Mouse (Mus musculus) embryo, embryonic 9.5 days (tissue): Measurements from ENCODE around the gene Rps6ka6.

ENCODE experiments used
- DNase-seq: peaks from one replicate; pipeline ENCODE4 v3.0.0-alpha.2; 2017; ENCODE audit errors: extremely low spot score

Rps6ka6 gene

GRCm38 (mm10) chrX:111537859-111538258 lies at the start of gene Rps6ka6:
Gene Rps6ka6, minus strand, starts transcription at chrX:111537959.
- DNase-seq: no peak

DNA sequence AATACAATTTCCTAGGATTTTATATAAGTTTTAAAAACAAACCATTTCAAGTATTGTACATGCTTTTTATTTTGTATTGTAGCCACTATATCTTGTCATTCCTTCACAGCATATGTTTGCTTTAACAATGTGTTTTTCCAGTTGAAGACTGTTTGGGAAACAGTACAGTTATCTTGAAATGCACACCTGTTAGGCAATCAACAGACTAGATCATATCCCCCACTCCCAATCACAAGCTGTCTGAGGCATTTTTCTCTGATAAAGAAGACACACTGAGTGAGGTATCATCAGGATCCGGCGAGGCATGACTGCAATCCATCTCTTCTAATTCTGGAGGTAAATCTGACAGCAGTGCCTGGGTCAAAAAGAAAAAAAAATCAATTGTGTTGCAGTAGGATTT lies 39.3 kb upstream of the Rps6ka6 start:
- no peak for DNase-seq

DNA sequence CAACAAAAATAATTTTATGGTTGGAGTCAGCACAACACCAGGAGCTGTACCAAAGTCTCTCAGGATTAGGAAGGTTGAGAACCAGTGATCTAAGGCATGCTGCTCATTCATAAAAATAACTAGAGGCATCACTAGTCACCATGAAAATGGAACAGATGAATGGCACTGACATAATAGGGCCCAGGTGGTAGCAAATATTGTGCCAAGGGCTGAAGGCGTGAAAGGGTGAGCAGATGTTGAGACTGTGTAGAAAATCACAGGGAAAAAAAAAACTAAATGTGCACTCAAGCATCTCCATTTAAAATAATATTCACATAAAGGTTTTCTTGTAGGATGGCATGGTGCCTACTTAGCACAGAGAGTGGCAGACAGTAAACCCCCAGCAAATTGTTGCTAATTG lies 19.6 kb downstream of the Rps6ka6 start:
- DNase-seq: no peak

- no peak for DNase-seq
Measured at GRCm38 (mm10) chrX:111463565-111464093, 74.1 kb downstream of the Rps6ka6 start.

DNA sequence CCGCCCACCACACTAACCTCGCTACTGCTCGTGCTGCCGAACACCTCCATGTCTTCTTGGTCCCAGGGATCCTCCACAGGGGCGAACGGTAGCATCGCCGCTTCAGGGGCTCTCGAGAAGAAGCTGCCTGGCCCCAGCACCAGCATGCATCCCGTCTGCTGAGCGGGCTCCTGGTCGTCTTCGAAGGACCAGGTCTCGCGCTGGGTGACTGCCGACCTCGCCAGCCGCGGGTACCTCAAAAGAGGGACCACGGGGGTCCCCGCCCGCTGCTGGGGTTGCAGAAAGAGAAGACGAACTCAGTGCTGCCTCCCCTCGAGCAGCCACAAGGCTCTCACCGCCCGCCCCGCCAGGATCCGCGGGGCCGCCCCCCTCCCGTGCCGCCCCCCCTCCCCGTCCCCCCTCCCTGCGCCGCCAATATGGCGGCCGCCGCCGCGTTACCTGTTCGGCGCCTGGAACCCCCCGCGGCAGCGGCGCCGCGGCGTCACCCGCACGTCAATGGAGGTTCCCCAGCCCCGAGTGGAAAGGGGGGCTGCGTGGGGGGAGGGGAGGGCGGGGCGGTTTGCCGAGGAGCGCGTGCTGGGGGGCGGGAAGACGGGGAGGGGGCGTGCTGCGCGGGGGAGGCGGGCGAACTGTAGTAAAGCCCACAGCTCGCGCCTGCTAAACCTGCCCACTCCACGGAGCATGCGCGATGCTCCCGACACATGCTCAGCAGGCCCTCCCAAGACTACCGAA lies 74.8 kb downstream of the Rps6ka6 start:
- DNase-seq: peak; percentile 72

- DNase-seq: peak; percentile 61
Measured at GRCm38 (mm10) chrX:111462495-111462832, 75.3 kb downstream of the Rps6ka6 start.

DNA sequence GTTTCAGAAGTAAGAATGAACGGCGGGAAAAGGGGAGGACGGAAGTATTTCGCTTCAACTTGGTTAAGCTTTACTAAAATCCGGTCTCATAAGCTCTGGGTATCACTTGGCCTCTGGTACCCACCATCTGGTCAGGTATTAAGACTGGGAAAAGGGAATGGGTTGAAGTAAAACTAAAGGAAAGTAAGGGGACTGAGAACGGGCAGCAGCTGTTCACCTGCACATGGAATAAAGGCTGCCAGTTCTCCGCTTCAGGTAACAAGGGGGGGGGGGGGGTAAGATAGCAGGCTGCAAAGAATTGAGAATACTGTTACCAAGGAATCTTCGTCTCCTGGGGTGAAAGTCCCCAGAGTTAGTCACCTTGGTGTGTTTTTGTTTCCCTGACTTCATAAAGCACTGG lies 75.7 kb downstream of the Rps6ka6 start:
- no peak for DNase-seq

DNA sequence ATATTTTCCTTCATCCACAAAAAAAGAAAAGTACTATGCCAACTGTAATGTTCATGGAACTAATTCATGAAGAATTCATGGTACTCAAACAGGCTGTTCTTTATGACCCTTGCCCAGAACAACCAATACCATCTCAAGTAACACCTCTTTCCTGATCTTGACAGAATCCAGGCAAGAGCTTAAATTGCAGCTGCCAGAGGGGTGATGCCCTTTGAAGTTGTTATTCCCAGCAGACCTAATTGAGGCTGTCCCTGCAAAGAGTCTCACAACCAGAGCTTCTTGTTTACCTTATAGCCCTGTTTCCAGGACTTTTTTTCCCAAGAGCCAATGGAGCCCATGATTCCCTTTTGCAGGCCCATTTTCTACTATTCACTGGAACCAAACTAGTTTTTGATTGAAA lies 77.6 kb downstream of the Rps6ka6 start:
- peak; percentile 27 for DNase-seq

- no peak for DNase-seq
Measured at GRCm38 (mm10) chrX:111436571-111436970, 101.2 kb downstream of the Rps6ka6 start.

- no peak for DNase-seq
Measured at GRCm38 (mm10) chrX:111414775-111415174, 123.0 kb downstream of the Rps6ka6 start.

GRCm38 (mm10) chrX:111404816-111405215 lies 132.9 kb downstream of the Rps6ka6 start:
- no peak for DNase-seq

DNA sequence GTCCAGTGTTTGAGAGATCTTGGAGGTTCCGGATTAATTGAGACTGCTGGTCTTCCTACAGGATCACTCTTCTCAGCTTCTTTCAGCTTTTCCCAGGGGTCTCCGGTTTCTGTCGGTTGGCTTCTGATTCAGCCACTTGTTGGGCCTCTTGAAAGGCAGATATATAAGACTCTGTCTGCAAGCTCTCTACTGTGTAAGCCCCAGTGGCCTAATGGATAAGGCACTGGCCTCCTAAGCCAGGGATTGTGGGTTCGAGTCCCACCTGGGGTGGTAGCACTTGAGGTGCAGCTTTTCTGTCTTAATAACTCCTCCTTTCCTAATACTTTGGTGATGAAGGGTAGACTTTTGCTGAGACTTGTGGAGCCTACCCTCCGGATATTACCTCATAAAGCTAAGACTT lies 160.7 kb downstream of the Rps6ka6 start:
- no peak for DNase-seq

DNA sequence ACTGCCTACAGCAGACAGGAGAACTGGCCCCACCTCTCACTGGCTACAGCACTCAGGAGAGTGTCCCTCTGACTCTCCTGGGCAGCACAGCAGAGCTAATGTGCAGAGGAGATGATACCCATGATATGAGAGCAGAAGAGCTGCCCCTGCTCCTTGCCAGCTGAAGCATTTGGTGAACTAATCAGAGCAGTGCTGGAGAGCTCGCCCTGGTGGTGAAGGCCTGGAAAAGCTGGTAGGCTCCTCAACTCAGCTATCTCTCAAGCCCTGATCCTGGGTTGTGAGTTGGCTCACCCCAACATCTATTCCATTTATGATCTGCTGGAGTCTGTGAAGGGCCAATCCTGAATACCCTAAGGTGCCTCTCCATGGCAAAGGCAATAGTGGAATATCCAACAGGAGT lies 163.6 kb downstream of the Rps6ka6 start:
- no peak for DNase-seq
